Mouse (Mus musculus) hindbrain, embryonic 13.5 days (tissue): ENCODE measurements at regions not wholly inside any gene's neighbourhood (a gene's known extent, or its start where the extent isn't known, plus 50 kb on each side); places are given as distances from the start of the nearest gene placed in this dataset.
A peak's percentile ranks its signal among the peaks of the same experiment; 100 is the strongest.

Experiments used
- ATAC-seq: fragments of 200-750 bp; cut with Nextera tagmentation; 2 replicates; pipeline ENCODE4 v1.8.0; 2017; ENCODE audit warnings: moderate TSS enrichment; ENCODE audit not compliant: low FRiP score
- H3K27ac ChIP-seq: fragments of 300-500 bp; sonication (generic); 2 replicates; pipeline ENCODE4 v1.5.1; 2015; ENCODE audit warnings: inconsistent platforms, mild to moderate bottlenecking, moderate library complexity
- H3K27me3 ChIP-seq: fragments of 300-500 bp; sonication (generic); 2 replicates; pipeline ENCODE4 v1.6.1; 2015; ENCODE audit warnings: mild to moderate bottlenecking, inconsistent platforms
- H3K36me3 ChIP-seq: fragments of 300-500 bp; sonication (generic); 2 replicates; pipeline ENCODE4 v1.6.1; 2015; ENCODE audit warnings: mild to moderate bottlenecking, inconsistent platforms
- H3K4me1 ChIP-seq: fragments of 300-500 bp; sonication (generic); replicated peaks from 2 replicates; pipeline ENCODE4 v1.6.1; 2015; ENCODE audit warnings: inconsistent platforms
- H3K4me2 ChIP-seq: fragments of 300-500 bp; sonication (generic); 2 replicates; pipeline ENCODE4 v1.6.1; 2015; ENCODE audit warnings: inconsistent platforms, mild to moderate bottlenecking, moderate library complexity
- H3K4me3 ChIP-seq: fragments of 300-500 bp; sonication (generic); 2 replicates; pipeline ENCODE4 v1.5.1; 2015; ENCODE audit warnings: mild to moderate bottlenecking, inconsistent platforms
- H3K9ac ChIP-seq: fragments of 300-500 bp; sonication (generic); 2 replicates; pipeline ENCODE4 v1.6.1; 2015; ENCODE audit warnings: mild to moderate bottlenecking, inconsistent platforms
- H3K9me3 ChIP-seq: fragments of 300-500 bp; sonication (generic); 2 replicates; pipeline ENCODE4 v1.6.1; 2016; ENCODE audit warnings: inconsistent platforms
- WGBS: fragments of 180-500 bp; shearing (Covaris S2); methylation state at CpG from one replicate; pipeline ENCODE4 v1.1.7; 2015; 5-methylcytosine and 5-hydroxymethylcytosine counted together

GRCm38 (mm10) chr2:61100854-61101253, 137.9 kb upstream of the Rbms1 start:
- Histone ChIP-seq H3K9me3 (no peaks in the 10 kb centered on the region), H3K36me3 (no peaks in the 10 kb centered on the region), H3K9ac (no peak overlapping the region), H3K4me2 (no peak overlapping the region), H3K4me1 (no peaks in the 10 kb centered on the region), H3K4me3 (no peak overlapping the region), H3K27ac (no peak overlapping the region), H3K27me3 (no peaks in the 10 kb centered on the region)
- ATAC-seq, result no peak
- WGBS, result 88% methylated on average over 4 of the region's 4 CpGs

- H3K4me3 ChIP-seq, result no peak overlapping the region
- 0 out of 2 replicates have a peak, but pooled peaks have one; percentile 46 for ATAC-seq
- H3K4me2 ChIP-seq, result no peak overlapping the region
- H3K9ac ChIP-seq, result no peak overlapping the region
- H3K9me3 ChIP-seq, result no peaks in the 10 kb centered on the region
- no peaks in the 10 kb centered on the region for H3K36me3 ChIP-seq
- H3K27me3 ChIP-seq, result no peaks in the 10 kb centered on the region
- no peak overlapping the region for H3K27ac ChIP-seq
- 0 out of 2 replicates have a peak, but pooled peaks cover 4% of the 10 kb centered on the region for H3K4me1 ChIP-seq
These were observed 125.5 kb upstream of the Rbms1 start for GRCm38 (mm10) chr2:61088501-61088900.

GRCm38 (mm10) chr2:61084835-61085234, 121.8 kb upstream of the Rbms1 start:
- 68% methylated on average over 3 of the region's 3 CpGs for WGBS
- ATAC-seq, result no peak
- no peaks in the 10 kb centered on the region for H3K9me3 ChIP-seq

GRCm38 (mm10) chr2:61083100-61083499, 120.1 kb upstream of the Rbms1 start:
- Histone ChIP-seq H3K4me3 (no peak overlapping the region), H3K27ac (no peak overlapping the region), H3K27me3 (no peaks in the 10 kb centered on the region), H3K9me3 (no peaks in the 10 kb centered on the region), H3K36me3 (no peaks in the 10 kb centered on the region), H3K4me1 (no peaks in the 10 kb centered on the region), H3K4me2 (no peak overlapping the region), H3K9ac (no peak overlapping the region)
- 83% methylated on average over 1 of the region's 1 CpGs for WGBS
- no peak for ATAC-seq

More at GRCm38 (mm10) chr2:61084835-61085234, 121.8 kb upstream of the Rbms1 start:
- Histone ChIP-seq H3K27ac (no peak overlapping the region), H3K4me1 (0 out of 2 replicates have a peak, but pooled peaks cover 4% of the 10 kb centered on the region), H3K27me3 (no peaks in the 10 kb centered on the region), H3K4me3 (no peak overlapping the region), H3K36me3 (no peaks in the 10 kb centered on the region), H3K4me2 (no peak overlapping the region), H3K9ac (no peak overlapping the region)

- no peak overlapping the region for H3K4me2 ChIP-seq
- H3K27me3 ChIP-seq, result no peaks in the 10 kb centered on the region
- H3K36me3 ChIP-seq, result no peaks in the 10 kb centered on the region
- H3K9me3 ChIP-seq, result no peaks in the 10 kb centered on the region
- H3K4me1 ChIP-seq, result no peaks in the 10 kb centered on the region
- H3K27ac ChIP-seq, result no peak overlapping the region
- no peak for ATAC-seq
- H3K4me3 ChIP-seq, result no peak overlapping the region
- no peak overlapping the region for H3K9ac ChIP-seq
These were observed 119.6 kb upstream of the Rbms1 start for GRCm38 (mm10) chr2:61082640-61083039.

GRCm38 (mm10) chr2:61080006-61080405, 117.0 kb upstream of the Rbms1 start:
- H3K4me3 ChIP-seq, result no peak overlapping the region
- WGBS, result 61% methylated on average over 4 of the region's 4 CpGs

GRCm38 (mm10) chr2:61071025-61071424, 108.0 kb upstream of the Rbms1 start:
- no peak overlapping the region for H3K4me2 ChIP-seq
- H3K27me3 ChIP-seq, result no peaks in the 10 kb centered on the region
- H3K4me1 ChIP-seq, result no peaks in the 10 kb centered on the region
- H3K36me3 ChIP-seq, result no peaks in the 10 kb centered on the region
- no peak overlapping the region for H3K9ac ChIP-seq
- WGBS, result 81% methylated on average over 3 of the region's 3 CpGs
- H3K9me3 ChIP-seq, result no peaks in the 10 kb centered on the region
- no peak overlapping the region for H3K4me3 ChIP-seq
- H3K27ac ChIP-seq, result no peak overlapping the region
- ATAC-seq, result no peak

More at GRCm38 (mm10) chr2:61080006-61080405, 117.0 kb upstream of the Rbms1 start:
- Histone ChIP-seq H3K4me2 (no peak overlapping the region), H3K36me3 (no peaks in the 10 kb centered on the region), H3K4me1 (no peaks in the 10 kb centered on the region), H3K9ac (no peak overlapping the region), H3K27ac (no peak overlapping the region), H3K9me3 (no peaks in the 10 kb centered on the region), H3K27me3 (no peaks in the 10 kb centered on the region)
- no peak for ATAC-seq

- H3K9me3 ChIP-seq, result no peaks in the 10 kb centered on the region
- H3K4me3 ChIP-seq, result no peak overlapping the region
- whole genome bisulfite sequencing, result 81% methylated on average over 2 of the region's 2 CpGs
- H3K9ac ChIP-seq, result no peak overlapping the region
- H3K36me3 ChIP-seq, result no peaks in the 10 kb centered on the region
- H3K4me2 ChIP-seq, result no peak overlapping the region
- H3K4me1 ChIP-seq, result no peaks in the 10 kb centered on the region
- no peak for ATAC-seq
- H3K27me3 ChIP-seq, result no peaks in the 10 kb centered on the region
- H3K27ac ChIP-seq, result no peak overlapping the region
These were observed 104.9 kb upstream of the Rbms1 start for GRCm38 (mm10) chr2:61067877-61068276.

GRCm38 (mm10) chr2:61062125-61062524, 99.1 kb upstream of the Rbms1 start:
- H3K27ac ChIP-seq, result no peak overlapping the region
- H3K4me3 ChIP-seq, result no peak overlapping the region
- no peaks in the 10 kb centered on the region for H3K36me3 ChIP-seq
- H3K4me1 ChIP-seq, result peaks cover 11% of the 10 kb centered on the region; the same call in 1 of the 2 replicates
- H3K9ac ChIP-seq, result no peak overlapping the region
- H3K27me3 ChIP-seq, result no peaks in the 10 kb centered on the region
- no peak overlapping the region for H3K4me2 ChIP-seq
- no peak for ATAC-seq
- WGBS, result 75% methylated on average over 2 of the region's 2 CpGs
- H3K9me3 ChIP-seq, result no peaks in the 10 kb centered on the region

- H3K27ac ChIP-seq, result no peak overlapping the region
- no peak overlapping the region for H3K4me3 ChIP-seq
- WGBS, result 83% methylated on average over 1 of the region's 1 CpGs
- H3K27me3 ChIP-seq, result no peaks in the 10 kb centered on the region
- no peak overlapping the region for H3K9ac ChIP-seq
- no peak for ATAC-seq
- no peaks in the 10 kb centered on the region for H3K36me3 ChIP-seq
- peaks cover 11% of the 10 kb centered on the region; the same call in 1 of the 2 replicates for H3K4me1 ChIP-seq
- no peak overlapping the region for H3K4me2 ChIP-seq
- H3K9me3 ChIP-seq, result no peaks in the 10 kb centered on the region
These were observed 97.9 kb upstream of the Rbms1 start for GRCm38 (mm10) chr2:61060906-61061305.

GRCm38 (mm10) chr2:61058545-61059235, 95.7 kb upstream of the Rbms1 start:
- Histone ChIP-seq H3K4me2 (no peak overlapping the region), H3K27ac (peak overlapping the region; percentile 60; the same call in 1 of the 2 replicates), H3K9me3 (no peaks in the 10 kb centered on the region), H3K4me3 (no peak overlapping the region), H3K4me1 (peaks cover 11% of the 10 kb centered on the region; the same call in 1 of the 2 replicates), H3K36me3 (no peaks in the 10 kb centered on the region), H3K9ac (no peak overlapping the region), H3K27me3 (no peaks in the 10 kb centered on the region)
- 20% methylated on average over 6 of the region's 6 CpGs for WGBS
- ATAC-seq, result no peak

GRCm38 (mm10) chr2:61052296-61052695, 89.3 kb upstream of the Rbms1 start:
- no peak for ATAC-seq
- no peaks in the 10 kb centered on the region for H3K4me1 ChIP-seq
- no peak overlapping the region for H3K9ac ChIP-seq
- no peaks in the 10 kb centered on the region for H3K9me3 ChIP-seq
- no peaks in the 10 kb centered on the region for H3K27me3 ChIP-seq
- H3K4me3 ChIP-seq, result no peak overlapping the region
- 76% methylated on average over 9 of the region's 9 CpGs for WGBS
- no peak overlapping the region for H3K4me2 ChIP-seq
- H3K36me3 ChIP-seq, result no peaks in the 10 kb centered on the region
- no peak overlapping the region for H3K27ac ChIP-seq

GRCm38 (mm10) chr2:61051808-61052207, 88.8 kb upstream of the Rbms1 start:
- H3K4me2 ChIP-seq, result no peak overlapping the region
- no peak overlapping the region for H3K27ac ChIP-seq
- H3K9me3 ChIP-seq, result no peaks in the 10 kb centered on the region
- H3K4me3 ChIP-seq, result no peak overlapping the region
- no peaks in the 10 kb centered on the region for H3K27me3 ChIP-seq
- no peak for ATAC-seq
- H3K9ac ChIP-seq, result no peak overlapping the region
- 88% methylated on average over 8 of the region's 8 CpGs for WGBS
- H3K36me3 ChIP-seq, result no peaks in the 10 kb centered on the region
- H3K4me1 ChIP-seq, result no peaks in the 10 kb centered on the region
